Mouse (Mus musculus) ES-Bruce4 (cell line): ENCODE data around the gene Thrap3. TPM values are rescaled to one million over a fixed set of nuclear protein-coding genes. Genes with fewer than 3 reads are reported as not detected.

Source experiments
- H3K27ac ChIP-seq: 2 replicates; pipeline ENCODE4 v1.5.1; 2012; ENCODE audit warnings: low read length, inconsistent platforms; ENCODE audit not compliant: insufficient read depth
- H3K27me3 ChIP-seq: 2 replicates; pipeline ENCODE4 v1.6.1; 2012; ENCODE audit warnings: mild to moderate bottlenecking, low read length, inconsistent platforms; ENCODE audit not compliant: control insufficient read depth, poor library complexity, insufficient read depth, severe bottlenecking
- H3K36me3 ChIP-seq: 2 replicates; pipeline ENCODE4 v1.6.1; 2012; ENCODE audit warnings: inconsistent platforms, mild to moderate bottlenecking, low read length, moderate library complexity; ENCODE audit not compliant: control insufficient read depth, poor library complexity, insufficient read depth, severe bottlenecking
- H3K4me1 ChIP-seq: one replicate; pipeline ENCODE4 v1.8.1; 2011; ENCODE audit warnings: low read length; ENCODE audit not compliant: control insufficient read depth, insufficient read depth
- H3K4me3 ChIP-seq: 2 replicates; pipeline ENCODE4 v1.5.1; 2011; ENCODE audit warnings: low read depth, mild to moderate bottlenecking, low read length
- H3K9ac ChIP-seq: 2 replicates; pipeline ENCODE4 v1.6.1; 2012; ENCODE audit warnings: low read depth, mild to moderate bottlenecking, inconsistent platforms; ENCODE audit not compliant: poor library complexity, severe bottlenecking
- H3K9me3 ChIP-seq: replicated peaks from 2 replicates; pipeline ENCODE4 v1.6.1; 2012; ENCODE audit warnings: mild to moderate bottlenecking, low read length, inconsistent platforms; ENCODE audit not compliant: control insufficient read depth, poor library complexity, insufficient read depth, severe bottlenecking
- CTCF ChIP-seq: IDR thresholded peaks from one replicate; pipeline ENCODE4 v1.8.1; 2011; ENCODE audit warnings: low read depth, low read length
- EP300 ChIP-seq: IDR thresholded peaks from 2 replicates; pipeline ENCODE4 v1.6.1; 2011; ENCODE audit warnings: low read depth, low read length; ENCODE audit not compliant: insufficient read depth
- POLR2A ChIP-seq: IDR thresholded peaks from one replicate; pipeline ENCODE4 v1.8.1; 2011; ENCODE audit warnings: low read length; ENCODE audit not compliant: insufficient read depth
- polyA plus RNA-seq: library from polyadenylated mRNA; stranded (reverse); fragments of >200 nt; gene quantifications from 2 replicates; pipeline ENCODE4 v1.2.4, GENCODE M21; 2011; ENCODE audit warnings: low read depth; ENCODE audit not compliant: missing spikeins, insufficient read depth, insufficient read length

Thrap3 gene
- polyA plus RNA-seq, 1 experiment = 495 TPM

GRCm38 (mm10) chr4:126115871-126116521 is 86.6 kb downstream of the Thrap3 start:
- H3K27me3 ChIP-seq = no peaks in the 10 kb centered on the region
- no peaks in the 10 kb centered on the region for H3K36me3 ChIP-seq
- no peaks in the 10 kb centered on the region for H3K4me1 ChIP-seq
- no peak overlapping the region for H3K4me3 ChIP-seq
- no peak overlapping the region for H3K9ac ChIP-seq
- no peak overlapping the region for H3K27ac ChIP-seq
- TF ChIP-seq EP300 (no peak), POLR2A (no peak)
- H3K9me3 ChIP-seq = no peaks in the 10 kb centered on the region

GRCm38 (mm10) chr4:126115411-126115810 is 87.1 kb downstream of the Thrap3 start:
- no peak overlapping the region for H3K9ac ChIP-seq
- TF ChIP-seq POLR2A = no peak
- TF ChIP-seq CTCF = no peak
- no peak for TF ChIP-seq EP300
- no peak overlapping the region for H3K4me3 ChIP-seq
- H3K27ac ChIP-seq = no peak overlapping the region
- no peaks in the 10 kb centered on the region for H3K9me3 ChIP-seq
- no peaks in the 10 kb centered on the region for H3K27me3 ChIP-seq
- H3K4me1 ChIP-seq = peaks cover 2% of the 10 kb centered on the region
- no peaks in the 10 kb centered on the region for H3K36me3 ChIP-seq

Other genes starting within 250 kb of the Thrap3 start
- gene Csf3r, start 178.2 kb downstream of the Thrap3 start, polyA plus RNA-seq = not detected in 2 replicates
- 68.4 and 69.5 TPM in 2 replicates for gene Mrps15, start 155.8 kb downstream of the Thrap3 start, polyA plus RNA-seq
- gene Oscp1, start 144.2 kb downstream of the Thrap3 start, polyA plus RNA-seq = 2.8 and 5.3 TPM in 2 replicates
- 25.4 and 28.8 TPM in 2 replicates for gene Lsm10, start 106.1 kb downstream of the Thrap3 start, polyA plus RNA-seq
- 36.4 and 37.5 TPM in 2 replicates for gene Stk40, start 98.8 kb downstream of the Thrap3 start, polyA plus RNA-seq
- 13.6 and 15.9 TPM in 2 replicates for gene Eva1b, start 55.0 kb downstream of the Thrap3 start, polyA plus RNA-seq
- gene Sh3d21, start 39.3 kb downstream of the Thrap3 start, polyA plus RNA-seq = 5.5 and 6.0 TPM in 2 replicates
- gene Map7d1, start 53.6 kb upstream of the Thrap3 start, polyA plus RNA-seq = 29.0 and 31.9 TPM in 2 replicates
- gene Trappc3, start 59.6 kb upstream of the Thrap3 start, polyA plus RNA-seq = 62.8 TPM in 2 replicates
- gene Col8a2, start 84.0 kb upstream of the Thrap3 start, polyA plus RNA-seq = 1.0 and 1.2 TPM in 2 replicates
- 31.4 and 35.7 TPM in 2 replicates for gene Adprhl2, start 118.9 kb upstream of the Thrap3 start, polyA plus RNA-seq
- 4.8 and 5.9 TPM in 2 replicates for gene Tekt2, start 122.9 kb upstream of the Thrap3 start, polyA plus RNA-seq
- gene Ago3, start 226.8 kb upstream of the Thrap3 start, polyA plus RNA-seq = 15.2 and 20.7 TPM in 2 replicates